Mouse (Mus musculus) lung, embryonic 15.5 days (tissue): ENCODE measurements at regions not wholly inside any gene's neighbourhood (a gene's known extent, or its start where the extent isn't known, plus 50 kb on each side); places are given as distances from the start of the nearest gene placed in this dataset.

Source experiments
- ATAC-seq: fragments of 200-750 bp; cut with Nextera tagmentation; 2 replicates; pipeline ENCODE4 v1.8.0; 2017; ENCODE audit warnings: moderate number of reproducible peaks, borderline replicate concordance; ENCODE audit not compliant: low FRiP score, low TSS enrichment; ENCODE audit errors: extremely low read depth
- H3K27ac ChIP-seq: fragments of 300-500 bp; sonication (generic); 2 replicates; pipeline ENCODE4 v1.5.1; 2015; ENCODE audit warnings: moderate library complexity, mild to moderate bottlenecking, inconsistent platforms
- H3K27me3 ChIP-seq: fragments of 300-500 bp; sonication (generic); 2 replicates; pipeline ENCODE4 v1.6.1; 2015; ENCODE audit warnings: inconsistent platforms
- H3K36me3 ChIP-seq: fragments of 300-500 bp; sonication (generic); 2 replicates; pipeline ENCODE4 v1.6.1; 2015; ENCODE audit warnings: inconsistent platforms
- H3K4me1 ChIP-seq: fragments of 300-500 bp; sonication (generic); 2 replicates; pipeline ENCODE4 v1.6.1; 2015; ENCODE audit warnings: inconsistent platforms
- H3K4me2 ChIP-seq: fragments of 300-500 bp; sonication (generic); 2 replicates; pipeline ENCODE4 v1.6.1; 2015; ENCODE audit warnings: inconsistent platforms, mild to moderate bottlenecking, moderate library complexity
- H3K4me3 ChIP-seq: fragments of 300-500 bp; sonication (generic); 2 replicates; pipeline ENCODE4 v1.5.1; 2015; ENCODE audit warnings: mild to moderate bottlenecking, inconsistent platforms
- H3K9ac ChIP-seq: fragments of 300-500 bp; sonication (generic); 2 replicates; pipeline ENCODE4 v1.6.1; 2015; ENCODE audit warnings: inconsistent platforms
- H3K9me3 ChIP-seq: fragments of 300-500 bp; sonication (generic); 2 replicates; pipeline ENCODE4 v1.6.1; 2016; ENCODE audit warnings: inconsistent platforms
- WGBS: fragments of 180-500 bp; shearing (Covaris S2); methylation state at CpG from one replicate; pipeline ENCODE4 v1.1.7; 2015; 5-methylcytosine and 5-hydroxymethylcytosine counted together

GRCm38 (mm10) chr12:106658317-106658716 is 648.3 kb downstream of the Vrk1 start:
- H3K4me3 ChIP-seq: no peak overlapping the region
- WGBS: 18% methylated on average over 8 of the region's 8 CpGs
- H3K27ac ChIP-seq: no peak overlapping the region
- no peak overlapping the region for H3K4me2 ChIP-seq
- no peaks in the 10 kb centered on the region for H3K36me3 ChIP-seq
- no peak for ATAC-seq
- no peaks in the 10 kb centered on the region for H3K9me3 ChIP-seq
- H3K9ac ChIP-seq: no peak overlapping the region
- no peaks in the 10 kb centered on the region for H3K27me3 ChIP-seq
- H3K4me1 ChIP-seq: no peaks in the 10 kb centered on the region

- Histone ChIP-seq H3K9ac (no peak overlapping the region), H3K36me3 (no peaks in the 10 kb centered on the region), H3K4me1 (no peaks in the 10 kb centered on the region), H3K27ac (no peak overlapping the region), H3K4me3 (no peak overlapping the region), H3K4me2 (no peak overlapping the region), H3K27me3 (no peaks in the 10 kb centered on the region), H3K9me3 (no peaks in the 10 kb centered on the region)
- ATAC-seq: no peak
- 22% methylated on average over 13 of the region's 13 CpGs for WGBS
Measured at GRCm38 (mm10) chr12:106673232-106673766, 663.3 kb downstream of the Vrk1 start.

- 76% methylated on average over 1 of the region's 1 CpGs for WGBS
- H3K36me3 ChIP-seq: no peaks in the 10 kb centered on the region
- ATAC-seq: no peak
Measured at GRCm38 (mm10) chr12:106674741-106675140, 664.7 kb downstream of the Vrk1 start.

GRCm38 (mm10) chr12:106676136-106676535 is 666.1 kb downstream of the Vrk1 start:
- no peaks in the 10 kb centered on the region for H3K27me3 ChIP-seq
- no peak for ATAC-seq
- H3K27ac ChIP-seq: no peak overlapping the region
- H3K4me3 ChIP-seq: no peak overlapping the region
- WGBS: 91% methylated on average over 3 of the region's 3 CpGs
- no peaks in the 10 kb centered on the region for H3K36me3 ChIP-seq
- no peak overlapping the region for H3K4me2 ChIP-seq
- no peaks in the 10 kb centered on the region for H3K4me1 ChIP-seq
- H3K9me3 ChIP-seq: no peaks in the 10 kb centered on the region
- H3K9ac ChIP-seq: no peak overlapping the region

More at GRCm38 (mm10) chr12:106674741-106675140, 664.7 kb downstream of the Vrk1 start:
- Histone ChIP-seq H3K27ac (no peak overlapping the region), H3K4me3 (no peak overlapping the region), H3K27me3 (no peaks in the 10 kb centered on the region), H3K9me3 (no peaks in the 10 kb centered on the region), H3K9ac (no peak overlapping the region), H3K4me2 (no peak overlapping the region), H3K4me1 (no peaks in the 10 kb centered on the region)

GRCm38 (mm10) chr12:106676566-106676965 is 666.5 kb downstream of the Vrk1 start:
- H3K27me3 ChIP-seq: no peaks in the 10 kb centered on the region
- 47% methylated on average over 7 of the region's 7 CpGs for WGBS
- no peak overlapping the region for H3K27ac ChIP-seq

GRCm38 (mm10) chr12:106685986-106686385 is 676.0 kb downstream of the Vrk1 start:
- no peak overlapping the region for H3K27ac ChIP-seq
- no peaks in the 10 kb centered on the region for H3K9me3 ChIP-seq
- ATAC-seq: no peak
- no peak overlapping the region for H3K4me2 ChIP-seq
- 79% methylated on average over 5 of the region's 5 CpGs for WGBS
- no peaks in the 10 kb centered on the region for H3K27me3 ChIP-seq
- H3K4me3 ChIP-seq: no peak overlapping the region
- no peaks in the 10 kb centered on the region for H3K36me3 ChIP-seq
- no peak overlapping the region for H3K9ac ChIP-seq
- H3K4me1 ChIP-seq: no peaks in the 10 kb centered on the region

More at GRCm38 (mm10) chr12:106676566-106676965, 666.5 kb downstream of the Vrk1 start:
- no peaks in the 10 kb centered on the region for H3K4me1 ChIP-seq
- no peaks in the 10 kb centered on the region for H3K36me3 ChIP-seq
- no peaks in the 10 kb centered on the region for H3K9me3 ChIP-seq
- no peak overlapping the region for H3K4me2 ChIP-seq
- H3K9ac ChIP-seq: no peak overlapping the region
- ATAC-seq: no peak
- H3K4me3 ChIP-seq: no peak overlapping the region

- H3K27ac ChIP-seq: no peak overlapping the region
- no peak overlapping the region for H3K4me3 ChIP-seq
- H3K27me3 ChIP-seq: no peaks in the 10 kb centered on the region
- no peaks in the 10 kb centered on the region for H3K36me3 ChIP-seq
- no peak overlapping the region for H3K9ac ChIP-seq
- no peaks in the 10 kb centered on the region for H3K4me1 ChIP-seq
- no peak for ATAC-seq
- no peak overlapping the region for H3K4me2 ChIP-seq
- no peaks in the 10 kb centered on the region for H3K9me3 ChIP-seq
- WGBS: 26% methylated on average over 12 of the region's 12 CpGs
Measured at GRCm38 (mm10) chr12:106687751-106688150, 677.7 kb downstream of the Vrk1 start.

GRCm38 (mm10) chr12:106688156-106688740 is 678.2 kb downstream of the Vrk1 start:
- Histone ChIP-seq H3K36me3 (no peaks in the 10 kb centered on the region), H3K27me3 (no peaks in the 10 kb centered on the region), H3K27ac (no peak overlapping the region), H3K4me1 (no peaks in the 10 kb centered on the region), H3K9ac (no peak overlapping the region), H3K9me3 (no peaks in the 10 kb centered on the region), H3K4me3 (no peak overlapping the region), H3K4me2 (no peak overlapping the region)
- no peak for ATAC-seq
- 72% methylated on average over 17 of the region's 17 CpGs for WGBS

GRCm38 (mm10) chr12:106702958-106703357 is 692.9 kb downstream of the Vrk1 start:
- WGBS: 84% methylated on average over 5 of the region's 5 CpGs

GRCm38 (mm10) chr12:106721271-106722009 is 711.4 kb downstream of the Vrk1 start:
- Histone ChIP-seq H3K9ac (no peak overlapping the region), H3K4me2 (no peak overlapping the region), H3K27ac (no peak overlapping the region), H3K27me3 (no peaks in the 10 kb centered on the region), H3K4me3 (no peak overlapping the region), H3K9me3 (no peaks in the 10 kb centered on the region), H3K4me1 (no peaks in the 10 kb centered on the region), H3K36me3 (no peaks in the 10 kb centered on the region)
- no peak for ATAC-seq
- WGBS: 57% methylated on average over 9 of the region's 9 CpGs

More at GRCm38 (mm10) chr12:106702958-106703357, 692.9 kb downstream of the Vrk1 start:
- Histone ChIP-seq H3K4me3 (no peak overlapping the region), H3K27me3 (no peaks in the 10 kb centered on the region), H3K27ac (no peak overlapping the region), H3K4me1 (no peaks in the 10 kb centered on the region), H3K9me3 (no peaks in the 10 kb centered on the region), H3K9ac (no peak overlapping the region), H3K36me3 (no peaks in the 10 kb centered on the region), H3K4me2 (no peak overlapping the region)
- ATAC-seq: no peak

- H3K4me1 ChIP-seq: no peaks in the 10 kb centered on the region
- no peak overlapping the region for H3K27ac ChIP-seq
- H3K9me3 ChIP-seq: no peaks in the 10 kb centered on the region
- no peaks in the 10 kb centered on the region for H3K27me3 ChIP-seq
- 63% methylated on average over 2 of the region's 2 CpGs for WGBS
- no peak overlapping the region for H3K4me3 ChIP-seq
- no peaks in the 10 kb centered on the region for H3K36me3 ChIP-seq
- ATAC-seq: no peak
- H3K9ac ChIP-seq: no peak overlapping the region
- H3K4me2 ChIP-seq: no peak overlapping the region
Measured at GRCm38 (mm10) chr12:106722010-106722362, 712.0 kb downstream of the Vrk1 start.

- Histone ChIP-seq H3K9me3 (no peaks in the 10 kb centered on the region), H3K4me1 (no peaks in the 10 kb centered on the region), H3K27me3 (no peaks in the 10 kb centered on the region), H3K9ac (no peak overlapping the region), H3K4me3 (no peak overlapping the region), H3K36me3 (no peaks in the 10 kb centered on the region), H3K4me2 (no peak overlapping the region), H3K27ac (no peak overlapping the region)
- 80% methylated on average over 4 of the region's 4 CpGs for WGBS
- no peak for ATAC-seq
Measured at GRCm38 (mm10) chr12:106722761-106723160, 712.7 kb downstream of the Vrk1 start.
